Mouse (Mus musculus): ENCODE measurements at regions not wholly inside any gene's neighbourhood (a gene's known extent, or its start where the extent isn't known, plus 50 kb on each side); places are given as distances from the start of the nearest gene placed in this dataset.

GRCm38 (mm10) chr10:120547164-120547563, 70.9 kb upstream of the Hmga2 start:
- Histone ChIP-seq H3K4me1 (ENCODE audit: control insufficient read depth, insufficient read depth, low read length) (no peaks in the 10 kb centered on the region), H3K4me3 (ENCODE audit: insufficient read depth, low read length) (no peak overlapping the region), H3K27ac (ENCODE audit: insufficient read depth, low read length) (no peak overlapping the region)
- TF ChIP-seq CTCF (IDR thresholded peaks at IDR 0.05; ENCODE audit: extremely low read depth, insufficient read depth, low read length) (no peak), POLR2A (IDR thresholded peaks at IDR 0.05; ENCODE audit: extremely low read depth, insufficient read depth, low read length) (no peak)

GRCm38 (mm10) chr10:120541618-120542017, 65.3 kb upstream of the Hmga2 start:
- Histone ChIP-seq H3K4me3 (ENCODE audit: insufficient read depth, low read length) (no peak overlapping the region), H3K27ac (ENCODE audit: insufficient read depth, low read length) (no peak overlapping the region), H3K4me1 (ENCODE audit: control insufficient read depth, insufficient read depth, low read length) (no peaks in the 10 kb centered on the region)
- no peak for TF ChIP-seq POLR2A (IDR thresholded peaks at IDR 0.05; ENCODE audit: extremely low read depth, insufficient read depth, low read length)

GRCm38 (mm10) chr10:120538561-120538960, 62.3 kb upstream of the Hmga2 start:
- Histone ChIP-seq H3K4me3 (ENCODE audit: insufficient read depth, low read length) (no peak overlapping the region), H3K27ac (ENCODE audit: insufficient read depth, low read length) (no peak overlapping the region), H3K4me1 (ENCODE audit: control insufficient read depth, insufficient read depth, low read length) (no peaks in the 10 kb centered on the region)
- TF ChIP-seq POLR2A (IDR thresholded peaks at IDR 0.05; ENCODE audit: extremely low read depth, insufficient read depth, low read length) (no peak), CTCF (IDR thresholded peaks at IDR 0.05; ENCODE audit: extremely low read depth, insufficient read depth, low read length) (no peak)

DNA sequence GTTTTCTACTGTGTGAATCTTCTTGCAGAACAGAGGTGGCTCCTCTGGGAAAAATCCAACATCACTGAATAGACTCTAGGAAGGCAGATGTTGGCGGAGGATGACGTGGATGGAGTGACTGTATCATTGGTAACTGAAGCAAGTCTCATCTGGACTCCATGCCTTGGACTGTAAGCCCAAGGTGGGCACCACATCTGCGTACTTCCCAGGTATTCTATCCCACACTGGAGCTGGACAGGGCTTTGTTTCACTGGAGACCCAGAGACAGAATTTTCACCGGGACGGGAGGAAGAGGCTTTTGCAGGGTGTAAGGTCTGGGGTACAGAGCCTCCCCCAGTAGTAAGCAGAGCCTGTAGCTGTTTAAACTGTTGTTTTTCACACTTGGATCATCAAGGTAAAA, 52.1 kb upstream of the Hmga2 start:
- Histone ChIP-seq H3K4me3 (ENCODE audit: insufficient read depth, low read length) (no peak overlapping the region), H3K27ac (ENCODE audit: insufficient read depth, low read length) (no peak overlapping the region), H3K4me1 (ENCODE audit: control insufficient read depth, insufficient read depth, low read length) (no peaks in the 10 kb centered on the region; the same call in 1 of the 2 replicates)
- TF ChIP-seq POLR2A (IDR thresholded peaks at IDR 0.05; ENCODE audit: extremely low read depth, insufficient read depth, low read length) (no peak), CTCF (IDR thresholded peaks at IDR 0.05; ENCODE audit: extremely low read depth, insufficient read depth, low read length) (no peak)

DNA sequence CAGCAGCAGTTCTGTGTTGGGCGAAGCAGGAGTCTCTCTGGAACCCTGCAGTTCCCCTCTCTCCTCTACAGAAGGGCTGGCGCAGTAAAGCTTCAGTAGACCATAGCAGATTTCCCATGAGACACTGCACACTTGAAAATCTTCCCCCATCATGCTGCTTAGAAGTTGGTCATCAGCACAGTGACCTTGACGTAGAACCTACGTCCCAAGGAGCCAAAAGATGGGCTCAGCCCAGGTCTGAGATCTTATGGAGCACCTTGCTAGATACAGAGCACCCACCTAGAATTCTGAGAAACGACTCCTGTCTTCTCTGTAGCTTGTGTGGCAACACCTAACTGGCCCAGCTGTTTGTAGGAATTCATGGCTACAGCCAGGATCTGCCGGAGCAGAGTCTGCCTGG, 51.7 kb upstream of the Hmga2 start:
- no peaks in the 10 kb centered on the region for H3K4me1 ChIP-seq (ENCODE audit: control insufficient read depth, insufficient read depth, low read length)
- TF ChIP-seq CTCF (IDR thresholded peaks at IDR 0.05; ENCODE audit: extremely low read depth, insufficient read depth, low read length) (no peak), POLR2A (IDR thresholded peaks at IDR 0.05; ENCODE audit: extremely low read depth, insufficient read depth, low read length) (no peak)
- H3K27ac ChIP-seq (ENCODE audit: insufficient read depth, low read length) = no peak overlapping the region
- no peak overlapping the region for H3K4me3 ChIP-seq (ENCODE audit: insufficient read depth, low read length)

DNA sequence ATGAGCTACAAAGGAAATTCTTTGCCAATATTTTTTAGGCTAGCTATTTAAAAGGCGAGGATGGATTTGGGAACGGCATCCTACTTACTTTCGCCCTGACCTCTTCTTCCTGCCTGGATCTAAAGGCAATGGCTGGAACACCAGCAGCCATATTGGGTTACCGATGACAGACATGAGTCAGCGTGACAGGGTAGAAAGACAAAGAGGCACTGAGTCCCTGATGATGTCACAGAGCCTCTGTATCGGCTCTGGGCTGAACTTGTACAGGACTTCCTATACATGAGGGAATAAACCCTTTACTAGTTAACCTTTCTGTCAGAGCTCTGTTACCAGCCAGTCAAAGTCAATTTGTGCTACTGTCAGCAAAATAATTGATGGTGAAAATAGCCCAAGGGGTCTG, 50.7 kb upstream of the Hmga2 start:
- no peak for TF ChIP-seq CTCF (IDR thresholded peaks at IDR 0.05; ENCODE audit: extremely low read depth, insufficient read depth, low read length)
- TF ChIP-seq POLR2A (IDR thresholded peaks at IDR 0.05; ENCODE audit: extremely low read depth, insufficient read depth, low read length) = no peak
- H3K4me3 ChIP-seq (ENCODE audit: insufficient read depth, low read length) = no peak overlapping the region
- H3K4me1 ChIP-seq (ENCODE audit: control insufficient read depth, insufficient read depth, low read length) = no peaks in the 10 kb centered on the region
- H3K27ac ChIP-seq (ENCODE audit: insufficient read depth, low read length) = no peak overlapping the region
